Mouse (Mus musculus): ENCODE data around the gene Clock.

The Clock gene

GRCm38 (mm10) chr5:76177664-76178063, 126.9 kb downstream of the Clock start:
- no peak for DNase-seq

DNA sequence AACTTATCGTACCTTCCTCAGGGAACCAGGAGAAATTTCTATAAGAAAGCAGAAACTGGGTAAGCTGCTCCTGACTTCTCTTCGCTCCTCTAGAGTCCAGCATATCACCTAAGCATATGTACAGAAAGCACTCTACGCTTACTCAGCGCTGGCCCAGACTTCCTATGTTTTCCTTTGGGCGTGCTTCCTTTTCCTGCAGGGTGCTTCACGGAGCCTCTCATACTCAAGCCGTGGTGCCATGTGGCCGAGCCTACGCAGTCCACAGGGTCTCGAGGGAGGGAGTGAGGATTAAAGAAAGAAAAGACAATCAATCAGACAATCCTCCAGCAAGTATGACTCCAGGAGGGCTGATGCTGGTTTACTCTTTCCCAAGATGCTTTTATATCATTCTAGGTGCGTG, 127.8 kb downstream of the Clock start:
- DNase-seq, result no peak

- no peak for DNase-seq
Observed at GRCm38 (mm10) chr5:76176411-76176810, 128.2 kb downstream of the Clock start.

- DNase-seq, result no peak
Observed at GRCm38 (mm10) chr5:76175051-76175450, 129.5 kb downstream of the Clock start.

DNA sequence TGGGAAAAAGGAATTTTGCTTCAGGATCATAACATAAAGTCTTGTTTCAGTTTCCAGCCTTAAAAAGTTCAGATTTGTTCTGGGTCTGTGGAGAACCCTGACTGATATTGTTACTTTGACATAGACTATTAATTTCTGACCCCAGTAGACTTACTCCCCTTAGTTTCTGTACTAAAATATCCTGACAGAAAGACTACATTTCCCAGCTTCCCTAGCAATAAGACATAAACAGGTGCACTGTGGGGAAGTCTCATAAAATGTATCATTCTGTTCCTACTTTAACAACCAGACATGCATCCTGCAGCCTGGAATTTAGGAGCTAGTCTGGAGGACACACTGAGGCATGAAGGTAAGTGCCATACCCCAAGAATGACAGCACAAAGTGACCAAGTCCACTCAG, 133.6 kb downstream of the Clock start:
- DNase-seq, result no peak

GRCm38 (mm10) chr5:76170522-76170921, 134.1 kb downstream of the Clock start:
- no peak for DNase-seq

DNA sequence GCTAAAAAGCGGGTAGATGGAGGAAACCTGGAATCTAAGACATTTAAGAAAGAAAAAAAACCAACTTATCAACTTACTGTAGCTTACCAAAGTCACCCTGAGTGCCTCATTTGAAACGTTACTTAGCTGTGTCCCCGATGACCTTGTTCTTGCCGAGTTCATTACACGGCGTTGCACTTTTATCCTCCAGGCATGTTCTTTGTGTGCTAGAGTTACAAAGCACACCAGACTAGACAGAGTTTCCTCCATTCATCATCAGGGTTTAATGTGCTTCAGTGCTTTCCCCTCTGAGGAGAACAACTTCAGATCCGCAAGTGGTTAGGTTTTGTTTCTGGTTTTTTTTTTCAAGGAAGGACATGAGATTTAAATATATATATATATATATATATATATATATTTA, 139.8 kb downstream of the Clock start:
- no peak for DNase-seq

GRCm38 (mm10) chr5:76163828-76164390, 140.7 kb downstream of the Clock start:
- DNase-seq, result no peak

- DNase-seq, result no peak
Observed at GRCm38 (mm10) chr5:76162926-76163325, 141.7 kb downstream of the Clock start.

- no peak for DNase-seq
Observed at GRCm38 (mm10) chr5:76161491-76161890, 143.1 kb downstream of the Clock start.

- no peak for DNase-seq
Observed at GRCm38 (mm10) chr5:76160086-76160485, 144.5 kb downstream of the Clock start.

Data from cerebellum, postnatal 25 days (tissue).